Mouse (Mus musculus) lung, adult 2 months (tissue): Measurements from ENCODE around the gene Cfap61.

Experiments
- CTCF ChIP-seq: fragments of 200-500 bp; IDR thresholded peaks from 2 replicates; pipeline ENCODE4 v1.5.1; 2011; ENCODE audit warnings: mild to moderate bottlenecking, low read length, control low read depth; ENCODE audit not compliant: insufficient read depth
- POLR2A ChIP-seq: fragments of 200-500 bp; IDR thresholded peaks from 2 replicates; pipeline ENCODE4 v1.6.1; 2011; ENCODE audit warnings: low read depth, mild to moderate bottlenecking, control low read depth, low read length, borderline replicate concordance; ENCODE audit errors: extremely low read depth

- TF ChIP-seq POLR2A (no peak), CTCF (no peak)
Observed at GRCm38 (mm10) chr2:146183830-146184793, 249.5 kb downstream of the Cfap61 start.
